Mouse (Mus musculus) G1E (cell line): Measurements from ENCODE around the gene Fdx1l.

Experiments used
- CTCF ChIP-seq: IDR thresholded peaks from 2 replicates; pipeline ENCODE4 v1.5.1; 2012; ENCODE audit warnings: low read depth, low read length, inconsistent platforms, mixed read lengths
- GATA1 ChIP-seq: IDR thresholded peaks from 2 replicates; pipeline ENCODE4 v1.6.1; 2012; ENCODE audit warnings: borderline replicate concordance, low read length, inconsistent platforms, mixed read lengths
- GATA2 ChIP-seq: IDR thresholded peaks from 2 replicates; pipeline ENCODE4 v1.6.1; 2012; ENCODE audit warnings: low read depth, low read length, inconsistent platforms, borderline replicate concordance
- POLR2AphosphoS5 ChIP-seq: IDR thresholded peaks from 2 replicates; pipeline ENCODE4 v1.6.1; 2012; ENCODE audit warnings: low read depth, low read length, inconsistent platforms; ENCODE audit not compliant: insufficient replicate concordance
- TAL1 ChIP-seq: conservative IDR thresholded peaks from 2 replicates; pipeline ENCODE4 v1.6.1; 2012; ENCODE audit warnings: low read depth, low read length, inconsistent platforms, mixed read lengths

GRCm38 (mm10) chr9:21090972-21091706, 17.7 kb upstream of the Fdx1l start:
- TF ChIP-seq CTCF (no peak), TAL1 (no peak), GATA2 (no peak), GATA1 (no peak), POLR2AphosphoS5 (no peak)
